Mouse (Mus musculus): ENCODE measurements around the gene Prkd2. TPM values are rescaled to one million over a fixed set of nuclear protein-coding genes. Genes with fewer than 3 reads are reported as not detected.

Gene Prkd2
- polyA plus RNA-seq, 1 experiment from 2014 or later = 26.1 TPM

DNA sequence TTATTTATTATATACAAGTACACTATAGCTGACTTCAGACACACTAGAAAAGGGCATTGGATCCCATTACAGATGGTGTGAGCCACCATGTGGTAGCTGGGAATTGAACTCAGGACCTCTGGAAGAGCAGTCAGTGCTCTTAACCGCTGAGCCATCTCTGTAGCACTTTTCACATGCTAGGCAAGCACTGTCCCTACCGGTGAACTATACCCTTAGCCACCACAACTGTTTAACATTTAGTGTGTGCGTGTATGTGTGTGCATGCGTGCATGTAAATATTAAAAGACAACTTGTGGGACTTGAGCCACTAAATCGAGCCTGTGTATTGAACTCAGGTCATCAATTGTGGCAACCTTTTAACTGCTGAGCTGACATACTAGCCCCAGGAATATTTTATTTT, 4.1 kb downstream of the Prkd2 start:
- Histone ChIP-seq H3K4me1 (ENCODE audit: insufficient read depth, low read depth, low read length) (peaks cover 12% of the 10 kb centered on the region; the same call in 1 of the 2 replicates), H3K27ac (ENCODE audit: low read length) (no peak overlapping the region), H3K4me2 (replicated peaks; ENCODE audit: low read depth, low read length) (no peak overlapping the region), H3K9me3 (ENCODE audit: low read length) (no peaks in the 10 kb centered on the region), H3K4me3 (ENCODE audit: low read depth, low read length) (no peak overlapping the region), H3K36me3 (ENCODE audit: insufficient read depth, low read length) (peaks cover 11% of the 10 kb centered on the region), H3K9ac (replicated peaks; ENCODE audit: low read depth) (no peak overlapping the region), H3K27me3 (replicated peaks; ENCODE audit: insufficient read depth, low read length) (no peaks in the 10 kb centered on the region)
- no peak for ATAC-seq
- WGBS = 86% methylated on average over 5 of the region's 5 CpGs
- DNase-seq (ENCODE audit: low spot score) = no peak
- no peak for TF ChIP-seq EP300 (IDR thresholded peaks at IDR 0.05)
- no peak for TF ChIP-seq CTCF (IDR thresholded peaks at IDR 0.05)

DNA sequence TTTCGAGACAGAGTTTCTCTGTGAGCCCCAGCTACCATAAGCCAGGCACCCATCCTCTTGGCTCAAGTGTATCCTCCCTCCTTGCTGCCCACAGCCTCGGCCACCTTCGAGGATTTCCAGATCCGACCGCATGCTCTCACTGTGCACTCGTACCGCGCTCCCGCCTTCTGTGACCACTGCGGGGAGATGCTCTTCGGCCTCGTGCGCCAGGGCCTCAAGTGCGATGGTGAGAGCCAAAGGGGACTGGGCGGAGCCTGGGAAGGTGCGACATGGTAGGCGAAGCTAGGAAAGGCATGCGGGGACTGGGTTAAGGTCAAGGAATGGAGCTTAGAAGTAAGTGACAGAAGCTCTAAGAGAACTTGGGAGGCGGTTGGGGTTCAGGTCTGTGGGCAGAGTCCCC, 4.8 kb downstream of the Prkd2 start:
- H3K4me2 ChIP-seq (replicated peaks; ENCODE audit: low read depth, low read length) = no peak overlapping the region
- no peak for DNase-seq (ENCODE audit: low spot score)
- no peak for ATAC-seq
- H3K4me3 ChIP-seq (ENCODE audit: low read depth, low read length) = no peak overlapping the region
- 80% methylated on average over 19 of the region's 19 CpGs for WGBS
- peaks cover 11% of the 10 kb centered on the region for H3K36me3 ChIP-seq (ENCODE audit: insufficient read depth, low read length)
- no peak overlapping the region for H3K27ac ChIP-seq (ENCODE audit: low read length)
- peaks cover 12% of the 10 kb centered on the region; the same call in 1 of the 2 replicates for H3K4me1 ChIP-seq (ENCODE audit: insufficient read depth, low read depth, low read length)
- H3K9me3 ChIP-seq (ENCODE audit: low read length) = no peaks in the 10 kb centered on the region
- TF ChIP-seq CTCF (IDR thresholded peaks at IDR 0.05) (no peak), EP300 (IDR thresholded peaks at IDR 0.05) (no peak)
- H3K27me3 ChIP-seq (replicated peaks; ENCODE audit: insufficient read depth, low read length) = no peaks in the 10 kb centered on the region
- no peak overlapping the region for H3K9ac ChIP-seq (replicated peaks; ENCODE audit: low read depth)

GRCm38 (mm10) chr7:16848579-16848978, 5.9 kb downstream of the Prkd2 start:
- peak; percentile 71 for TF ChIP-seq CTCF (IDR thresholded peaks at IDR 0.05)
- TF ChIP-seq EP300 (IDR thresholded peaks at IDR 0.05) = no peak
- Histone ChIP-seq H3K27ac (ENCODE audit: low read length) (no peak overlapping the region), H3K4me1 (ENCODE audit: insufficient read depth, low read depth, low read length) (peaks cover 12% of the 10 kb centered on the region; the same call in 1 of the 2 replicates), H3K36me3 (ENCODE audit: insufficient read depth, low read length) (peaks cover 20% of the 10 kb centered on the region), H3K4me2 (replicated peaks; ENCODE audit: low read depth, low read length) (no peak overlapping the region), H3K4me3 (ENCODE audit: low read depth, low read length) (no peak overlapping the region), H3K27me3 (replicated peaks; ENCODE audit: insufficient read depth, low read length) (no peaks in the 10 kb centered on the region), H3K9ac (replicated peaks; ENCODE audit: low read depth) (no peak overlapping the region), H3K9me3 (ENCODE audit: low read length) (no peaks in the 10 kb centered on the region)
- no peak for ATAC-seq
- no peak for DNase-seq (ENCODE audit: low spot score)
- WGBS = 31% methylated on average over 17 of the region's 17 CpGs

DNA sequence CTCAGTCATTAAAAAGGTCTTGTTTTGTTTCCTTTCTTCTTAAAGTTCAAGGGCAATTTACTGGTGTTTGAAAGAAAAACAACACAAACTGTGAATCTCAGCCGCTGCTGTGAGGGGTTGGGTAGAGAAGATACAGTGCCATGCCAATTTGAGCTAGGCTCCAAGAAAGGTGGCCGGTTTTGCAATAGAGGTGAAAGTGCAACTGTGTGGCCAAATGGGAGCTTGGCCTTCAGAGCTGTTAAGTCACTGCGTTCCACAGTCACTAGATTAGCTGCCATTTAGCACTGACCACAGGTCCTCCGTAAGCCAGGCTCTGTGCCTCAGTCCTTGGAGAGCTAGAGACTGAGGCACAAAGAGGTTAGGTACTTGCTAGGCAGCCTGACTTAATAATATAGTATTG, 8.9 kb downstream of the Prkd2 start:
- 86% methylated on average over 4 of the region's 4 CpGs for WGBS

DNA sequence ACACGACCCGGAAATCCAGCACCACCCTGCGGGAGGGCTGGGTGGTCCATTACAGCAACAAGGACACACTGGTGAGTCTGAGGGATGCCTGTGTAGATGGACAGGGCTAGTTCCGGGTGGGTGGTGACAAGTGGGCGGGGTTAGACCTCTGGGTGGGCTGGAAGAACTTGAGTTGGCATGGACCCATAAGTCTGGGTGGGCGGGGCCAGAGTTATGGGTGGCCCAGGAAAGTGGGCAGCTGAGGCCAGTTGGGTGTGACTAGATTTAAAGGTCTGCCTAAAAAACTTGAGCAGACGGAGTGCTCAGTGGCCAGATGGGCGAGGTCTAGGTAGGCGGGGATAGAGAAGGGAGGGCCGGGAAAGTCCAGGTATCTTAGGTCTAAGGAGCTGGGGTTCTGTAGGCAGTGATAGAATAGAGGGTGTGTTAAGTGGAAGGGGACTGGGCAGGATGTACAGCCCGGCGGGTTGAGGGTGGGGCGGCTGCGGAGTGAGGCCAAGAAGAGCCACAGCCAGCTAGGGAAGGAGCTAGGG, 10.7 kb downstream of the Prkd2 start:
- H3K9ac ChIP-seq (replicated peaks; ENCODE audit: low read depth) = no peak overlapping the region
- peaks cover 52% of the 10 kb centered on the region for H3K36me3 ChIP-seq (ENCODE audit: insufficient read depth, low read length)
- H3K4me3 ChIP-seq (ENCODE audit: low read depth, low read length) = no peak overlapping the region
- 64% methylated on average over 14 of the region's 14 CpGs for WGBS
- TF ChIP-seq EP300 (IDR thresholded peaks at IDR 0.05) = no peak
- H3K9me3 ChIP-seq (ENCODE audit: low read length) = no peaks in the 10 kb centered on the region
- H3K27ac ChIP-seq (ENCODE audit: low read length) = no peak overlapping the region
- peak; percentile 69 for ATAC-seq
- no peak overlapping the region for H3K4me2 ChIP-seq (replicated peaks; ENCODE audit: low read depth, low read length)
- DNase-seq (ENCODE audit: low spot score) = peak; percentile 28
- no peaks in the 10 kb centered on the region for H3K4me1 ChIP-seq (ENCODE audit: insufficient read depth, low read depth, low read length)
- no peaks in the 10 kb centered on the region for H3K27me3 ChIP-seq (replicated peaks; ENCODE audit: insufficient read depth, low read length)

More for the DNA sequence above, 8.9 kb downstream of the Prkd2 start:
- no peaks in the 10 kb centered on the region for H3K9me3 ChIP-seq (ENCODE audit: low read length)
- peaks cover 44% of the 10 kb centered on the region for H3K36me3 ChIP-seq (ENCODE audit: insufficient read depth, low read length)
- H3K9ac ChIP-seq (replicated peaks; ENCODE audit: low read depth) = no peak overlapping the region
- DNase-seq (ENCODE audit: low spot score) (no peak), ATAC-seq (no peak)
- no peaks in the 10 kb centered on the region for H3K4me1 ChIP-seq (ENCODE audit: insufficient read depth, low read depth, low read length)
- H3K4me3 ChIP-seq (ENCODE audit: low read depth, low read length) = no peak overlapping the region
- TF ChIP-seq EP300 (IDR thresholded peaks at IDR 0.05) (no peak), CTCF (IDR thresholded peaks at IDR 0.05) (no peak)
- no peak overlapping the region for H3K4me2 ChIP-seq (replicated peaks; ENCODE audit: low read depth, low read length)
- no peaks in the 10 kb centered on the region for H3K27me3 ChIP-seq (replicated peaks; ENCODE audit: insufficient read depth, low read length)
- no peak overlapping the region for H3K27ac ChIP-seq (ENCODE audit: low read length)

DNA sequence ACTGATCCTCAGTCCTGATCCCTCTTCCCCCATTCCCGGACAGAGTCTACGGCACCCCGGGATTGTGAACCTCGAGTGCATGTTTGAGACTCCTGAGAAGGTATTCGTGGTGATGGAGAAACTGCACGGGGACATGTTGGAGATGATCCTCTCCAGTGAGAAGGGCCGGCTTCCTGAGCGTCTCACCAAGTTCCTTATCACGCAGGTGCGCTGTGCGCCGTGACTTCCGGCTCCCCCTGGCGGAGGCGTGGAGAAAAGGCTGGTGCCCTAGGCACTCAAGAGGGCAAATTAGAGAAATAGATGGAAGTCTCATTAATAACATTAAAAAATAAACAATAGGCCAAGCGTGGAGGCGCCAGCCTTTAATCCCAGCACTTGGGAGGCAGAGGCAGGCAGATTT, 15.6 kb downstream of the Prkd2 start:
- H3K9me3 ChIP-seq (ENCODE audit: low read length) = no peaks in the 10 kb centered on the region
- no peak for ATAC-seq
- H3K4me1 ChIP-seq (ENCODE audit: insufficient read depth, low read depth, low read length) = no peaks in the 10 kb centered on the region
- TF ChIP-seq EP300 (IDR thresholded peaks at IDR 0.05) = no peak
- peak; percentile 76 for TF ChIP-seq CTCF (IDR thresholded peaks at IDR 0.05)
- H3K27ac ChIP-seq (ENCODE audit: low read length) = no peak overlapping the region
- peaks cover 37% of the 10 kb centered on the region for H3K36me3 ChIP-seq (ENCODE audit: insufficient read depth, low read length)
- H3K4me3 ChIP-seq (ENCODE audit: low read depth, low read length) = no peak overlapping the region
- no peaks in the 10 kb centered on the region for H3K27me3 ChIP-seq (replicated peaks; ENCODE audit: insufficient read depth, low read length)
- peak; percentile 39 for DNase-seq (ENCODE audit: low spot score)
- H3K4me2 ChIP-seq (replicated peaks; ENCODE audit: low read depth, low read length) = no peak overlapping the region
- H3K9ac ChIP-seq (replicated peaks; ENCODE audit: low read depth) = no peak overlapping the region
- WGBS = 23% methylated on average over 17 of the region's 17 CpGs

Data from lung, postnatal 0 days (tissue).